Mouse (Mus musculus): ENCODE results near the gene Wdr11. TPM values are rescaled to one million over a fixed set of nuclear protein-coding genes. Genes with fewer than 3 reads are reported as not detected.

Gene Wdr11
- total and polyA plus RNA-seq, 3 experiments: 24.8 to 37.6 (median 26.1) TPM

GRCm38 (mm10) chr7:129652901-129653460 is 61.3 kb downstream of the Wdr11 start:
- no peak overlapping the region for H3K4me2 ChIP-seq (ENCODE audit: insufficient read depth, low read depth, poor library complexity, severe bottlenecking)
- no peak overlapping the region for H3K27ac ChIP-seq (ENCODE audit: insufficient read depth, low read depth)
- H3K9me3 ChIP-seq (replicated peaks; ENCODE audit: low read length): no peaks in the 10 kb centered on the region
- no peak overlapping the region for H3K9ac ChIP-seq (ENCODE audit: insufficient read depth, low read depth)
- dilution Hi-C loops (cut with MboI; ENCODE audit: extremely low pct_ligation_motif_present, extremely low pct_unique_long_range_greater_than_20kb, low sequenced_read_pairs): no loop called here
- H3K27me3 ChIP-seq (replicated peaks): peaks cover 61% of the 10 kb centered on the region
- H3K4me3 ChIP-seq (replicated peaks in 1 of 3; ENCODE audit: low read depth in 2 of 3, low read length in 2 of 3, poor library complexity in 1 of 3): no peak overlapping the region
- H3K36me3 ChIP-seq (replicated peaks in 1 of 2; ENCODE audit: control insufficient read depth in 1 of 2, insufficient read depth in 1 of 2, low read length in 1 of 2): no peaks in the 10 kb centered on the region
- H3K79me2 ChIP-seq (replicated peaks; ENCODE audit: control insufficient read depth, extremely low read depth, insufficient read depth, poor library complexity, severe bottlenecking): no peaks in the 10 kb centered on the region
- H3K4me1 ChIP-seq (ENCODE audit: control insufficient read depth in 1 of 2, insufficient read depth in 2 of 2): no peaks in the 10 kb centered on the region; a peak in 1 of 4 replicates
- in situ Hi-C loops (cut with MboI; ENCODE audit: low pct_ligation_motif_present, low pct_unique_long_range_greater_than_20kb, low sequenced_read_pairs): loop anchor here (5.0 kb wide), 1 partner anchor 619 kb away; no protein-coding TSS in a partner anchor
- DNase-seq (ENCODE audit: extremely low read depth): no peak
- TF ChIP-seq SMC3 (IDR thresholded peaks at IDR 0.05; ENCODE audit: low read depth, low read length): no peak
- TF ChIP-seq NRF1 (IDR thresholded peaks at IDR 0.05; ENCODE audit: low read depth, low read length): no peak
- no peak for TF ChIP-seq GABPA (IDR thresholded peaks at IDR 0.05; ENCODE audit: insufficient replicate concordance, low read depth, low read length)
- no peak for TF ChIP-seq RAD21 (IDR thresholded peaks at IDR 0.05; ENCODE audit: low read depth, low read length)
- no peak for TF ChIP-seq HCFC1 (IDR thresholded peaks at IDR 0.05; ENCODE audit: low read depth, low read length)
- no peak for TF ChIP-seq MEF2A (IDR thresholded peaks at IDR 0.05; ENCODE audit: borderline replicate concordance, low read depth, low read length)
- TF ChIP-seq POLR2AphosphoS2 (IDR thresholded peaks at IDR 0.05; ENCODE audit: low read depth, low read length): no peak
- no peak for TF ChIP-seq NELFE (IDR thresholded peaks at IDR 0.05; ENCODE audit: low read depth, low read length)
- TF ChIP-seq MAZ (IDR thresholded peaks at IDR 0.05; ENCODE audit: low read depth, low read length): no peak
- no peak for TF ChIP-seq UBTF (IDR thresholded peaks at IDR 0.05; ENCODE audit: low read depth, low read length)
- TF ChIP-seq POLR2A (IDR thresholded peaks at IDR 0.05; ENCODE audit: low read depth, low read length): no peak

- DNase-seq (ENCODE audit: extremely low read depth): peak; percentile 30
- Histone ChIP-seq H3K9me3 (replicated peaks; ENCODE audit: low read length) (no peaks in the 10 kb centered on the region), H3K4me2 (ENCODE audit: insufficient read depth, low read depth, poor library complexity, severe bottlenecking) (no peak overlapping the region), H3K4me1 (ENCODE audit: control insufficient read depth in 1 of 2, insufficient read depth in 2 of 2) (no peaks in the 10 kb centered on the region; a peak in 1 of 4 replicates), H3K27ac (ENCODE audit: insufficient read depth, low read depth) (no peak overlapping the region), H3K27me3 (replicated peaks) (peaks cover 65% of the 10 kb centered on the region), H3K36me3 (replicated peaks in 1 of 2; ENCODE audit: control insufficient read depth in 1 of 2, insufficient read depth in 1 of 2, low read length in 1 of 2) (no peaks in the 10 kb centered on the region), H3K4me3 (replicated peaks in 1 of 3; ENCODE audit: low read depth in 2 of 3, low read length in 2 of 3, poor library complexity in 1 of 3) (no peak overlapping the region), H3K79me2 (replicated peaks; ENCODE audit: control insufficient read depth, extremely low read depth, insufficient read depth, poor library complexity, severe bottlenecking) (no peaks in the 10 kb centered on the region), H3K9ac (ENCODE audit: insufficient read depth, low read depth) (no peak overlapping the region)
- dilution Hi-C loops (cut with MboI; ENCODE audit: extremely low pct_ligation_motif_present, extremely low pct_unique_long_range_greater_than_20kb, low sequenced_read_pairs) (no loop called here), in situ Hi-C loops (cut with MboI; ENCODE audit: low pct_ligation_motif_present, low pct_unique_long_range_greater_than_20kb, low sequenced_read_pairs) (loop anchor here (5.0 kb wide), 1 partner anchor 618 kb away; no protein-coding TSS in a partner anchor)
- TF ChIP-seq RAD21 (IDR thresholded peaks at IDR 0.05; ENCODE audit: low read depth, low read length): peak; percentile 80
- TF ChIP-seq GABPA (IDR thresholded peaks at IDR 0.05; ENCODE audit: insufficient replicate concordance, low read depth, low read length): no peak
- peak; percentile 83 for TF ChIP-seq CTCF (conservative IDR thresholded peaks at IDR 0.05 in 1 of 2, IDR thresholded peaks at IDR 0.05 in 1 of 2; ENCODE audit: low read depth in 2 of 2, low read length in 2 of 2)
- peak; percentile 75 for TF ChIP-seq SMC3 (IDR thresholded peaks at IDR 0.05; ENCODE audit: low read depth, low read length)
Observed at GRCm38 (mm10) chr7:129653791-129654271, 62.2 kb downstream of the Wdr11 start.

GRCm38 (mm10) chr7:129654923-129655322 is 63.3 kb downstream of the Wdr11 start:
- H3K9me3 ChIP-seq (replicated peaks; ENCODE audit: low read length): no peaks in the 10 kb centered on the region
- in situ Hi-C loops (cut with MboI; ENCODE audit: low pct_ligation_motif_present, low pct_unique_long_range_greater_than_20kb, low sequenced_read_pairs) (loop anchor here (5.0 kb wide), 1 partner anchor 617 kb away; no protein-coding TSS in a partner anchor), dilution Hi-C loops (cut with MboI; ENCODE audit: extremely low pct_ligation_motif_present, extremely low pct_unique_long_range_greater_than_20kb, low sequenced_read_pairs) (no loop called here)
- no peak for DNase-seq (ENCODE audit: extremely low read depth)
- no peaks in the 10 kb centered on the region for H3K4me1 ChIP-seq (ENCODE audit: control insufficient read depth in 1 of 2, insufficient read depth in 2 of 2)
- no peak overlapping the region for H3K4me2 ChIP-seq (ENCODE audit: insufficient read depth, low read depth, poor library complexity, severe bottlenecking)
- H3K79me2 ChIP-seq (replicated peaks; ENCODE audit: control insufficient read depth, extremely low read depth, insufficient read depth, poor library complexity, severe bottlenecking): no peaks in the 10 kb centered on the region
- H3K27ac ChIP-seq (ENCODE audit: insufficient read depth, low read depth): no peak overlapping the region
- no peak overlapping the region for H3K4me3 ChIP-seq (replicated peaks in 1 of 3; ENCODE audit: low read depth in 2 of 3, low read length in 2 of 3, poor library complexity in 1 of 3)
- no peak for TF ChIP-seq MXI1 (IDR thresholded peaks at IDR 0.05; ENCODE audit: low read depth, low read length)
- no peak for TF ChIP-seq CHD1 (IDR thresholded peaks at IDR 0.05; ENCODE audit: low read depth, low read length)
- TF ChIP-seq E2F4 (IDR thresholded peaks at IDR 0.05; ENCODE audit: insufficient replicate concordance, low read depth, low read length): no peak
- no peak for TF ChIP-seq MAZ (IDR thresholded peaks at IDR 0.05; ENCODE audit: low read depth, low read length)
- no peak for TF ChIP-seq ZC3H11A (IDR thresholded peaks at IDR 0.05; ENCODE audit: low read depth, low read length)
- no peak for TF ChIP-seq MAX (IDR thresholded peaks at IDR 0.05; ENCODE audit: low read length)
- TF ChIP-seq POLR2AphosphoS2 (IDR thresholded peaks at IDR 0.05; ENCODE audit: low read depth, low read length): no peak
- no peak for TF ChIP-seq RCOR1 (conservative IDR thresholded peaks at IDR 0.05; ENCODE audit: low read depth, low read length)
- no peak for TF ChIP-seq USF1 (IDR thresholded peaks at IDR 0.05; ENCODE audit: low read depth, low read length)
- TF ChIP-seq ELF1 (IDR thresholded peaks at IDR 0.05; ENCODE audit: low read depth, low read length): no peak
- TF ChIP-seq SMC3 (IDR thresholded peaks at IDR 0.05; ENCODE audit: low read depth, low read length): no peak
- no peak for TF ChIP-seq RAD21 (IDR thresholded peaks at IDR 0.05; ENCODE audit: low read depth, low read length)
- no peak for TF ChIP-seq CHD2 (IDR thresholded peaks at IDR 0.05; ENCODE audit: low read length)
- no peak for TF ChIP-seq BHLHE40 (IDR thresholded peaks at IDR 0.05; ENCODE audit: low read depth, low read length)
- no peaks in the 10 kb centered on the region for H3K36me3 ChIP-seq (replicated peaks in 1 of 2; ENCODE audit: control insufficient read depth in 1 of 2, insufficient read depth in 1 of 2, low read length in 1 of 2)
- H3K9ac ChIP-seq (ENCODE audit: insufficient read depth, low read depth): no peak overlapping the region
- peaks cover 74% of the 10 kb centered on the region for H3K27me3 ChIP-seq (replicated peaks)
